Mouse (Mus musculus): ENCODE measurements around the gene Rrp9.
"Not testable (repeated sequence)": the region's sequence is repeated elsewhere in the genome, so short reads cannot be mapped to it uniquely, and the experiment has no call there.

Gene Rrp9

DNA sequence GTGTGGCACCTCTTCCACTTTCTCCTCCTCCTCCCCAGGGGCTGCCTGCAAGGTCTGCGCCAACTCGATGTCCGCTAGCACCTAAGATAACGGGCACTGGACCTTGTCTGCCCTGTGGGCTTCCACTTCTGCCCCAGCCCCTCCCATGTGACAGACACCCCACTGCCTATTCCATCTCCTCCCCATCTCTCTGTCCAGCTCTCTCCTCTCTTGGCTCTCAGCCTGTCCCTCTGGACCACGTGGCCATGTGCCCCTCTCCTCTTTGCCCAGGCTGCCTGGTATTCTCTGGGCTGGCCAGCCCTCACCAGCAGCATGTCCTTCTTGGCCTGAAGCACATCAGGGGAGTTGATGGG, 2.0 kb upstream of the Rrp9 start:
- in situ Hi-C loops (cut with MboI, MseI), result no loop called here

DNA sequence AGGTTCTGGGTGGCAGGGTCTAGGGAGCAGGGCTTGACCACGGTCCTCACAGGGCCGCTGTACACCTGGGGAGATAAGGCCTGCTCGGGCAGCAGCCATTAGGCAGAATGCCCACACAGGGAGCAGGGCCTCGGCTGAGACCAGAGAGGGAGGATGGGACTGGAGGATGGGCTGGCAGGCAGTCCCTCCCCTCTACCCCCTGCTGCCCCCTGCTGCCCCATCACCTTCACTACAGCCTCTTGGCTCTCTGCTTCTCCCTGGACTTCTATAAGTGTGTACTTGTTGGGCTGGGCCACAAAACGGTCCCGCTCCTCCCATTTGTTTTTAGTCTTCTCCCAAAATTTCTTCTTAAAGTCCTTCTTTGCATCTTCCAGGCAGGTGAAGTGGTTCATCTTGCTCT, 1.3 kb upstream of the Rrp9 start:
- in situ Hi-C loops (cut with MboI, MseI), result no loop called here

DNA sequence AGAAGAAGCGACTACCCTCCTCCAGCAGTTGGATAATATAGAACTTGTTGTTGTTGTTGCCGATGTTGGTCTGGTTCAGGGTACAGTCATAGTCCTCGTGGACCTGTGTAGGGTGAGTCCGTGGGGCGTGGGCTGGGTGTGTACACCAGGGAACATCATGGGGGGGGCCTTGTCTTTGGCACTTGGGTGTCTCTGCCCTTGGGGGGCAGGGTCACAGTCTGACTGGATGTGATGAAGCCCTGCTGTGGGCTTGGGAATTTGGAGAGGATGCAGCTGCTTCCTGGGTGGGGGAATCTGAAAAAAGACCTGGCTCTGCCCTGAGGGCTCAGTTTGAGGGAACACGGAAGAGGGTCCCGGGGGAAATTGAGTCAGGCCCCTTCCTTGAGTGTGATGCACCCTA, 717 bp upstream of the Rrp9 start:
- in situ Hi-C loops (cut with MboI, MseI), result no loop called here

DNA sequence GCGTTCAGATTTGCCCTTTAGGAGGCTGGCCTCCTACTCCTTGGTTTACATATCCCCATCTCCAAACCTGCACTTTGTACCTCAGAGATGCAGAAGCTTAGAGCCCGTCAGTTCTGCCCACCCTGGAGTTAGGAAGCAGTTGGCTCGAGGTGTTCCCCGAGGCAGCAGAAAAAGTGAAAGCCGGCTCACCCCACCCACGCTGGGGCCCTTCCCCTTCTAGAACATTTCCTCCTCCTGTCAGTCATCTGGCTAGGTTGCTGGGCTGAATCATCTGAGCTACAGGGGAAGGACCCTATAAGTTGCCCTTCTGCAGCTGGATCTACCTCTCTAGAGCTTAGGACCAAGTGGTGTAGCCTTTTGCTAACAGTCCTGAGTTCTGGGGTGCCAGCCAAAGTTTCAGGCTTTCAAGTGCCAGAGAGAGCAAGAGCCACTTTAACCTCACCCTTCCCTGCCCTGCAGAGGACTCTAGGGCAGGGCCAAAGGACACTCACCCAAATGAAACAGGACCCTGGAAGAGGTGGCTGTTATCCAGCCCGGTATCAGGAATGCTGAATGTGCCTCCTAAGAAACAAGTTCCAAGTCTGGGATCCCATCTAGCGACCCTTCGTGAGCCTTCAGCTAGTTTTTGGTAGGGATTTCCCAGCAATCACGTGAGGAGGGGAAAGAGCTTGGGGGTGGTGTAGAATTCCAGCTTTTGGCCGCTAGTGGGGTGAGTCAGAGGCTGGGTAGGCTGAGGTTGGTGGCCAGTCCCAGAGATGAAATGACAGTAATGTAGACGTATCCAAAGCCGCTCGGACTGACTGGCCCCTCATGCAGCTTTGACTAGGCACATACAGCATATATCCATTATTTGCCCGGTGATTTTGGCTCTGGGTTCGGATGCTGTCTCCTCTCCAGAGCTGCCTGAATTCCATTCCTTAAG, 500 bp downstream of the Rrp9 start:
- in situ Hi-C loops (cut with MboI, MseI), result no loop called here

DNA sequence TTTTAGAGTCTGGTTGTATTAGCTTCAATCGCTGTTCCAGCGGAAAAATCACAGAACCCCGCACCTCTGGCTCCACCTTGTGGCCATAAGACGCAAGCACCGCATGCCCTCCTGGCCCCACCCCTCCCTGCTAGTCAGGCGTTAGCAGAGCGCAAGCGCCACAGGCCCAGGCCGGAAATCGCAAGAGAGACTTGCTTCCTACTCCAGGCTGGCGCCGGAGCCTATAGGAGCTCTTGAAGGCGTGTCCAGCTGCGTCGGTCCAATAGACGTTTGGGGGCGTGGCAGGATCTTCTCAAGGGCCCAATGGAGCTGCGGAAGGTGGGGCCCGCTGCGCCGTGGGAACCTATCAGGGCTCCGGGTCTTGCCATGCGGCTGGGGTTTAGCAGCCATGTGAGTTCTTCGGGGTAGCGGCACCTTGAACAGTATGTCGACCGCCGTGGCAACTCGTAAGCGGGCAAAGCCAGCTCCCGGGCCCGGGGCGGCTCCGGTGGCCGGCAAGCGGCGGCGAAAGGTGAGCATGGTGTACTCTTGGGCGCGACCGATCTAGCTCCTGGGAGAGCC, 1.2 kb downstream of the Rrp9 start, which contains the start of gene Parp3:
TSS of gene Parp3 (minus strand) at position 26 of the 561 bp plus-strand sequence.
- in situ Hi-C loops (cut with MboI, MseI), result no loop called here

DNA sequence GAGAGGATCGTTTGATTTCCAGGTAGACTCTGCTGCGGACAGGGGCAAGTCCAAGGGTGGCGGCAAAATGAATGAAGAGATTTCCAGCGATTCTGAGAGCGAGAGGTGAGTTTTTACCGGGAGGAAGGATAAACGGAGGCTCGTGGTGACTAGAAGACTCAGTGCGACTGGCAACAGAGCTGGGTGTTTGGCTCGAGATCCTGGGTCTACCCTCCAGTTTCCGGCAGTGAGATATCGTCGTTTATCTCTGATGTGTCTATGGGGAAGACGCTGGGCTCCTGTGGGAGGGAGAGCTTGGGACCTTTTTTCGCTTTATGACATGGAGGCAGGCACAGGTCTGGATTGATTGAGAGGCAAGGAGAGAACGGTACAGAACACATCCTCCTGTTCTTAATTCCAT, 1.9 kb downstream of the Rrp9 start:
- in situ Hi-C loops (cut with MboI, MseI), result no loop called here

DNA sequence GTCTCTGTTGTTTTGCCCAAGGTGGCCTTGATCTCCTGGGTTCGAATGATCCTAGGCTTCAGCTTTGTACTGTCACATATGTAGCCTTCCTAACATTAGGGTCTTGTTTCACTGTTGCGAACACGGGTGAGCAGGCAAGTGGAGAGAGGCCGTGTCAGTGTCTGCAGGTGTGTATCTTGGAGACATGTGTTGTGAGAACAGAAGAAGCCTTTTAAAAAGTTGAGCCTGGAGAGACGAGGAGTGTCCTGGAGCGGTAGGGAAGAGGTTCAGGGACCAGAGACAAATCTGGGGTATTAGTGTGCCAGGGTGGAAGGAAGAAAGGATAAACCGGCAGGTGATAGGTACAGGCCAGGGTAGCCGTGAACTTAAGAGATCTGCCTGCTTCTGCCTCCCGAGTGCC, 2.3 kb downstream of the Rrp9 start:
- in situ Hi-C loops (cut with MboI, MseI), result no loop called here

DNA sequence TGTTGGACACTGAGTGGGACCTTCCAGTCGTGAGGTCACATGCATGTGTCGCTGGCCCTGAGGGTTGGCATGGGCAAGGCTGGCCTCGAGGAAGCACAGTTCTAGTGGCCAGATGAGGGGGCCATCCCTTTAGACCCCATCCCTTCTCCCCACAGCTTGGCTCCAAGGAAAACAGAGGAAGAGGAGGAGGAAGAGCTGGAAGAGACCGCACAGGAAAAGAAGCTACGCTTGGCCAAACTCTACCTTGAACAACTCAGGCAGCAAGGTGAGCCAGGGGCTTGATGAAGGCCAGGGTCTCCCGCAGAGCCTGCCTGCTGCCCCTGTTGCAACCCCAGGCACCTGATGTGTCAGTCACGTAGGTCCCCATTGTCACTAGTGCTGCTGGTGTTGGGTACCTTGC, 4.8 kb downstream of the Rrp9 start:
- in situ Hi-C loops (cut with MboI, MseI), result no loop called here

DNA sequence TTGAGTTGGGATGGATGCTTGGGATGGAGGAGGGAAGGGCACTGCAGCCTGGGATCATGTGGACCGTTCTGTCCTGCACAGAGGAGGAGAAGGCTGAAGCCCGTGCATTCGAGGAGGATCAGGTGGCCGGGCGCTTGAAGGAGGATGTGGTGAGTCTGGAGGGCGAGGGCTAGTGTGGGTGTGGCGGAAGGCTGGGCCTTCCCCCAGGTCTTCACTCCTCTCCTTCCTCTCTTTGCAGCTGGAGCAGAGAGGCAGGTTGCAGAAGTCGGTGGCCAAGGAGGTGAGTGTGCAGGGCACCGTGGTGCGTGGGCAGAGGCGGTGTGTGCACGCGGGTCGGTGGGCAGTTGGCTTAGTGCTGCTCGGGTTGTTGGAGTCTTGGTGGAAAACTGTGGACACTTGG, 5.3 kb downstream of the Rrp9 start:
- in situ Hi-C loops (cut with MboI, MseI), result no loop called here

DNA sequence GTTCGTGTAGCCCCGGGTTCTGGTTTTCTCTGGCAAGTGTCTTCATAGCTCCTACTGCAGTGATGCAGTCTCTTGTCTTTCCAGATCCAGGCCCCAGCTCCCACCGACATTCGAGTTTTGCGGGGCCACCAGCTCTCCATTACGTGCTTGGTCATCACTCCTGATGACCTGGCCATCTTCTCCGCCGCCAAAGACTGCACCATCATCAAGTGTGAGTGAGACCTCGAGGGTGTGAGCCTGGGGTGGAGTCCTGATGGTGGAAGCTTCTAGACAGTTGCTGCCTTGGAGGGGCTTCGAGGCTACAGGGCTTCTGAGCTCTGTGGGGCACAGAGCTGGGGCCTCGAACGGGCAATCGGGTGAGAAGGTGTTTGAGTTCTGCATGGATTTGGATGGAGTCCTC, 5.9 kb downstream of the Rrp9 start:
- in situ Hi-C loops (cut with MboI, MseI), result no loop called here

DNA sequence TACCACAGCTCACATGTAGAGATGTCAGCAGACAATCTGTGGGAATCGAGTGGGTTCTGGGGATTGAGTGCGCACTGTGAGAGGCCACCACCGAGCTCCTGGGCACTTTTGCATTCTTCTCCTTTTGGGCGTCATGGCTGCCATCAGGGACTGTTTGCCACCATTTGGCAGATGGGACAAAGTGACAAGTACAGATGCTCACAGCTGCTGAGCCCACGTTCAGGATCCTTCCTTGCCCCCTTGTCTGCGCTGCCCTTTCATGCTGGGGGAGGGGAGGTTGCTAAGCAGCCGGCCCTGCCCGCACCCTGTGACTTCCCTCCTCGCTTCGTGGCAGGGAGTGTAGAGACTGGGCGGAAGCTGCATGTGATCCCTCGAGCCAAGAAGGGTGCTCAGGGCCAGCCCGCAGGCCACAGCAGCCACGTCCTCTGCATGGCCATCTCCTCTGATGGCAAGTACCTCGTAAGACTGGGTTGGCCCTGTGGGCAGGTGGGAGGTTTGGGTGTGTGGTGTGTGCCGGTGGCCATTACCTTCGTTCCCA, 6.9 kb downstream of the Rrp9 start:
- in situ Hi-C loops (cut with MboI, MseI), result no loop called here

DNA sequence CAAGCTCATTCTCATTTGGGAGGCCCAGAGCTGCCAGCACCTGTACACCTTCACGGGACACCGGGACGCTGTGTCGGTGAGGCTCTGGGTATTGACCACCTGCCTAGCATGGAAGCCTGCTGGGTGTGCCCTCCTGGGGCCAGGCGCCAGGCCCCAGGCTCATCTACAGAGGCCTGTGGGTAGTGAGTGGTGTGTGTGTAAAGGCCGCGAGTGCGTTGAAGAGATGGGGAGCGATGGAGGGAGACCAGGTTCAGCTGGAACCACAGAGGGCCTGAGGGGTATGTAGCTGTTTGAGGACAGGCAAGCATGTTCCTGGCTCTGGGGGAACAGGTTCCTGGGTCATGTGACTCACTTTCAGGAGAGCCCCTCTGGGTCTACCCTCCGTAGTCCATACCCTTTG, 7.4 kb downstream of the Rrp9 start:
- in situ Hi-C loops (cut with MboI, MseI), result no loop called here

DNA sequence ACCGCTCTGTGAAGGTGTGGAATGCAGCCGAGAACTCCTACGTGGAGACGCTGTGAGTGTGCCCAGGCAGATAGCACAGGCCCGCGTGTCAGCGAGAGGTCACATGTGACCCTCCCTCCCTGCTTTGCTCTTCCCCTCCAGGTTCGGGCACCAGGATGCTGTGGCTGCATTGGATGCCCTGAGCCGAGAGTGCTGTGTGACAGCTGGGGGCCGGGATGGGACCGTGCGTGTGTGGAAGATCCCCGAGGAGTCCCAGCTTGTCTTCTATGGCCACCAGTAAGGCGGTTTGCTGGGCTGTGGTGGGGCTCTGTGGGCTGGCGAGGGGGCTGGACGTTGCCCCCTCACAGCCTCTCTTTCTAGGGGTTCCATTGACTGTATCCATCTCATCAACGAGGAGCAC, 7.8 kb downstream of the Rrp9 start:
- in situ Hi-C loops (cut with MboI, MseI), result no loop called here

DNA sequence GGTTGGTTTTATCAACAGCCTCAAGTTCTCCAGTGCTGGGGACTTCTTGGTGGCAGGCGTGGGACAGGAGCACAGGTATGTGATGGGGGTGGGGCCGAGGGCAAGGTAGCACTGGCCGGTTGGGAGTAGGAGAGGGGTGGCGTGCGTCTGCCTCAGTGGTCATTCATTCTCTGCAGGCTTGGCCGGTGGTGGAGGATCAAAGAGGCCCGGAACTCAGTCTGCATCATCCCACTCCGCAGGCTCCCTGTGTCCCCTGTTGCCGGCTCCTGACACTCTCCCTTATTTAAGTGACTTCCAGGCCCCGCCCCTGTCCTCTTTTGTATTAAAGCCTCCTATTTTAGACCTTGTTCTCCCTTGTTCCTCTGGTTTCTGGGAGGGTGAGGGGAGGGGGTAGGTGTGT, 9.3 kb downstream of the Rrp9 start:
- in situ Hi-C loops (cut with MboI, MseI), result no loop called here

DNA sequence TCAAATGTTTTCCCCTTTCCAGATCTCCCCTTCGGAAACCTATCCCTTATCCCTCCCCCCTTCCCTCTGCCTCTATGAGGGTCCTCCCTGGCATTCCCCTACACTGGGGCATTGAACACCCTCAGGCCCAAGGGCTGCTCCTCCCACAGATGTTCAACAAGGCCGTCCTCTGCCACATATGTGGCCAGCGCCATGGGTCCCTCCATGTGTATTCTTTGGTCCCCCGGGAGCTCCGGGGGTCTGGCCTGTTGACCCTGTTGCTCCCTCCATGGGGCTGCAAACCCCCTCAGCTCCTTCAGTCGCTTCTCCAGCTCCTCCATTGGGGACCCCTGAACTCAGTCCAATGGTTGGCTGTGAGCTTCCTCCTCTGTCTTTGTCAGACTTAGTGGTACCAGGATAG, 11.8 kb downstream of the Rrp9 start:
- in situ Hi-C loops (cut with MboI, MseI), result not testable (repeated sequence)

DNA sequence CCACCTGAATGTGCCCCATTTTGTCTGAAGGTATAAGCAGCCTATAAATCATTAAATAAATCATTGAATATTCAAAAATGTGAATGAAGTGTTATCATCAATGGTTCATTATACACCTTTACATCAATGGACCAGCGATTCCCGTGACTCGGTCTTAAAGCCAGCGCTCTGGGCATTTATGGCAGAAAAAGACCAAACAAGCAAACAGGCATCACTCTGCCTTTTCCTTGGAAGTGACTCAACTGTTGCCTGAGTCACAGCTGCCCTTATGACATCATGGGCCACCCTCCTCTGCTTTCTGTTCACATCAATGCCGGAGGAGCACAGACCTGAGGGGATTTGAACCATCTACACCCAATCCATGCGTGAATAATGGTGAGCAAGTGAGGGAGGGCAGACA, 23.9 kb downstream of the Rrp9 start, which contains the start of gene Iqcf1:
TSS of gene Iqcf1 (plus strand) at position 301 of the 400 bp plus-strand sequence.
- in situ Hi-C loops (cut with MboI, MseI), result loop anchor here (10.0 kb wide), 1 partner anchor 855 kb away; the partner anchor contains the start of gene Pik3r4

DNA sequence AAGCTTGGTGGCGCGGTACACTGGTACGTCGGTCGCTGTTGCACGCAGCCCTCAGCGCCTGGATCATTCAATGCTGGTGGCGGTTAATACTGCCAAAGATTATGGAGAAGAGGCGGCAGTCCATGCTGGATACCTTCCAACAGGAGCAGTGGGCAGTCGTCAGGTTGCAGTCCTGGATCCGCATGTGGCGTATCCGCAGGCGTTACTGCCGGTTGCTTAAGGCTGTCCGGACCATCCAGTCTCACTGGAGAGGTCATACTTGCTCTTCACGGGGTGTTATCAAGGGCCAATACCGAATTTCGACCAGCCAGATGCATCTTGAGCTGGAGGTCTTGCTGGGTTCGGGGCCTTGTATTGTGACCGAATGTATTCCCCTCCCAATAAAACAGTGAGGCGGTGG, 26.1 kb downstream of the Rrp9 start:
- in situ Hi-C loops (cut with MboI, MseI), result loop anchor here (10.0 kb wide), 1 partner anchor 857 kb away; the partner anchor contains the start of gene Pik3r4

DNA sequence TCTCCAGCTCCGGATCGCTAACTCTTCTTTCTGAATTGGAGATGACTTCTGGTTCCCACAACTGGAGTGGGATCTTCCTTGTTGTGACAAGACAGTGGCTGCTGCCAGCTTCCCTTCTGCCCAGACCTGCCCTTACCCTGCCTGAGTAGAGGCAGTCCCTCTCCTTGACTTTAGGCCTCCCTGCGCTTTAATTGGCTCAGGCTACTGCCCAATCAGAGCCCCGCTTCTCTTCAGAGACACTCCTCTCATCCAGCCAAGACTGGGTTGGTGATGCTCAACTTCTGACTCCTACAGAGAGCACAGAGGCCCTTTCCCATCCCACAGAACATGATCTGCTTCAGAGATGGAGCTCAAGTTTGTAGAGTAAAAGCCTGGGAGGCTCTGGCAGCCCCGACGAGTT, 28.5 kb downstream of the Rrp9 start:
- in situ Hi-C loops (cut with MboI, MseI), result loop anchor here (10.0 kb wide), 1 partner anchor 859 kb away; the partner anchor contains the start of gene Pik3r4

DNA sequence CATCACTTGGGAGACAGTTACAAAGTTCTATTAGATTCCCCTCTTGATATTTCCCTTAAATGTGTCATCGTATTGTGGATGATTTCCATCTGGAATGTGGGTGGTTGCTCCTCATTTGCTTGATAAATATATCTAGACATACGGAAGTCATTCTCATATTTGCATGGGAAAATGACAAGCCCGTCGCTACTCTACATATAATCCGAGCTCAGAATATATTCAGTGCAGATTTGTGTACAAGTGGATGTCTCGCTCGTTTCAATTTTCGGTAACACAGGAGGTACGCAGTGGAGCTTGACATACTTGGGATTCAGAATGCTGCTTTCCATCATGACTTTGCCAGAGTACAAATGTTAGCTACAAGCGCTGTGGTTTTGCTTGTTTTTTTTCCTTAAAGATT, 33.6 kb downstream of the Rrp9 start:
- in situ Hi-C loops (cut with MboI, MseI), result loop anchor here (10.0 kb wide), 1 partner anchor 865 kb away; the partner anchor contains the start of gene Pik3r4

DNA sequence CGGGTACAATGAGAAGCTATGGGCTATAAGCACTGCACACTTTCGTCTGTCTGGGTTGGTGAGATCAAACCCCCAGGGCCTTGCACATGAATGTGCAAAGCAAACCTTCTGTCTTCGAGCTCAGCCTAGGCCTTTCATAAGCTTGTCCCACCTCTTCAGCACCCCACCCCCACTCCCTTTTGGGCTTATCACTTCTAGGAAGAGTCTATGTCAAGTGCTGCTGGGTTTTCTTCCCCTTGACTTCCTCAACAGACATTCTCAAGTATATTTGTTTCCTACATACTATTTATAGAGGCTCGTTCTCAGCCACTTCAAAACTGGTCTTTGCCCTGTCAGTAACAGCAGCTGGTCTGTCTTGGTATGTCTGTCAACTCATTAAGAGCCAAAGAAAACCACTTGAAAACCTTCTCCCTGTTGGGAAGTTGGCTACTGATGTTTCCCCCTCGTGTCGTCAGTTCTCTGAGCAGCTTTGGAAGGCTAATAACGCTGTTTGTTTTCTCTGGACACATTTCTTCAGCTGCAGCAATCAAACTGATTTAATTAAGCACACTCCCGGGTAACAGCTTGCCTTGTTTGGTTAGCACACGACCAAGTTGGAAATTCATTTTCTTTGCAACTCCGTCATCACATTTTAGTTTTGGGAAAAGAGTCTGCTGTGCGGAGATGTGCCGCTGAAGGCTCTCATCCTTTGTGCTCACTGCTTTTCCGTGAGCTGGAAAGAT, 37.1 kb downstream of the Rrp9 start:
- in situ Hi-C loops (cut with MboI, MseI), result no loop called here

DNA sequence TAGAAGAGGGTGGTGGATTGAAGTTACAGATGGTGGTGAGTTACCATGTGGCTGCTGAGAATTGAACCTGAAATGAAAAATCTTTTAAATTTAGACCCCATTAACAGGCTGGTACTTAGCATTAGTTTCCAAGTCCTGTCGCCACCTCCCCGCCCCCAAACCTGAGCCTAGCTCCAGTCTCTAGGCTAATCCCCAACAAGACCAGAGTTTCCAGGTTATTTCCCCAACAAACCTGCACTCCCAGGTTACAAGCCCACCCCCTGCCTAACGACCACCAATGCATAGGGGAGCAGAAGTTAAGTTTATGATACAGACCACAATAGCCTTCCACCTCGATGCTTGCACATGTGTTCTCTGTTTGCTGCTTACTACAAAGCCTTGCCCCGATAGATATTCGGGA, 37.8 kb downstream of the Rrp9 start:
- in situ Hi-C loops (cut with MboI, MseI), result no loop called here

DNA sequence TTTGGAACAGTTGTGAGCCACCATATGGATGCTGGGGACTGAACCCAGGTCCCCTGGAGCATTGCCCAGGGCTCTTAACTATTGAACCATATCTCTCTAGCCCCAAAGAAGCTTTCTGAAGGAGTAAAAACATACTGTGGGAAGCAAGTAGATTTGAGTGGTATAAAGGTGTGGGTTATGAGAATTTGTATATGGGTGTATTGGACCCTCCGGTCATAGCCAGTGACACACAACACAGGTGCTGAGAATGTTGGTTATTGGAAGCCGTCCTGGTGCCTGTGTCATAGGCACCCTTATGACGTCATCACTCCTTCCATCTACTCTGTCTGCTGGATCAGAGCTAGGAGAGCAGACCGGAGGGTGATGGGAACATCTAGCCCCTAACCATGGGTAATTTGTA, 38.5 kb downstream of the Rrp9 start, which contains the start of gene Iqcf5:
TSS of gene Iqcf5 (plus strand) at position 301 of the 400 bp plus-strand sequence.
- in situ Hi-C loops (cut with MboI, MseI), result no loop called here
